Mouse (Mus musculus) lung, adult 18-20 months (tissue): ENCODE measurements around the gene Efcc1.

Experiments
- DNase-seq, 2 experiments: peaks; one replicate each; pipeline ENCODE4 v3.0.0; 2022; ENCODE audit warnings: mixed read lengths in 2 of 2

The Efcc1 gene

DNA sequence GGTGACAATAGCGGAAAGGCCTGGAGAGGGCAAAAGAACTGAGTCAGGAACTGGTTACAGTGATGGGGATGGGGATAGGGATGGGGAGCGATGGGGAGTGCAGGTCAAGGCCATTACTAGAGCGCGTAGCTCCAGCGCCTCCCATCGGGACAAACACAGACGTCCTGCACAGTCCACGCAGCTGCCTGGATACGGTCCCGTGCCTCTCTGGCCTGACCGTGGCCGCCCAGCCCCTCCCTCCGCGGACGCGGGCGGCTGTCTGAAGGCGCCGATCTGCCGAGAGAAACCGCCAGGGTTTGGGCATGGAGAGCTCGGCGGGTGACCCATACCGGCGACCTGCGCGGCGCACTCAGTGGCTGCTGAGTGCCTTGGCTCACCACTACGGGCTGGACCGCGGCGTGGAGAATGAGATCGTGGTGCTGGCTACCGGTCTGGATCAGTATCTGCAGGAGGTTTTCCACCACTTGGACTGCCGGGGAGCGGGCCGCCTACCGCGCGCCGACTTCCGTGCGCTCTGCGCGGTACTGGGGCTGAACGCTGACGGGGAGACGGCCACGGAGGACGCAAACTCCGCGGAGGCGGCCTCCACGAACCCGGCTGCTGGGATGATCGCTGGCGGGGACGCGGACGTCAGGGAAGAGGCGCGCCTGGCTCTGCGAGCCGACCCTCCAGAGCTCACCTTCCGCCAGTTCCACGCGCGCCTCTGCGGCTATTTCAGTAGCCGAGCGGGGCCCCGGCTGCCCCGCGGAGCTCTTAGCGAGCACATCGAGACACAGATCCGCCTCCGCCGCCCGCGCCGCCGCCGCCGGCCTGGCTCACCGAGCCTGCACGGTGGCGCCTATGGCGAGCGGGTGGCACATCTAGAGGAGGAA, at the start of gene Efcc1:
Gene Efcc1 (plus strand): TSS at position 279 of the 872 bp plus-strand sequence.
- DNase-seq = peak; percentile 46 to 62

DNA sequence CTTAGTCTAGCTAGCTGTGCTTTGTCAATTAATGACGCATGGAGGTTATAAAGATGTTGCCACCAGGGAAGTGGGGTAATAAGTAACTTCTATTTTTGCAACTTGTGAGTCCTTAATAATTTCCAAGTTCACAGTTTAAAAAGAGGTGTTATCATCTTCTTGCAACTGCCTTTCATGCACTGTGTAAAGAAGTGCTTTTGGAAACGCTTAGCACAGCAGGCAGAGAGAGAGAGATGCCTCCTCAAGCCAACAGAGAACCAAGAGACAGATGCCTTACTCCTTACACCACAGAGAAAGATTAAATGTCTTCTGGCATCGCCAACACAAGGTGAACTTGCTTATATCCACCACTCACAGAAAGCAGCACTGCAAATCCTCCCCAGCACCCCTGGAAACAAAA, 34.7 kb upstream of the Efcc1 start:
- DNase-seq = no peak

DNA sequence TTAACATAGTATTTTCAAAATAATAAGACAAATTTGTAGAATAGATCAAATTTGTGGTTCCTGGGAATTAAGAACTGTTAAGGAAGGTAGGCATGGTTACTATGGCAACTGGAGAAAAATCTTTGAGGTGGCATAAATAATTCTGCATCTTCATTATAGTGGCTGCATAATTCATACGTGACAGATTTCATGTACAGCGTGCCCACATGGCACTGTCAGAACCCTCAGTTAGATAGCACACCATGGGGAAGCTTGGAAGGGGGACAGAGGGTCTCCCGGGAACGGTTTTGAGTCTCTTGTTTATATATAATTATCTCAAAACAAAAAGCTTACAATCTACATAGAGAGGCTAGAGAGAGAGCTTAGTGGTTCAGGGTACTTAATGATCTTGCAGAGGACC, 34.1 kb upstream of the Efcc1 start:
- DNase-seq = no peak

DNA sequence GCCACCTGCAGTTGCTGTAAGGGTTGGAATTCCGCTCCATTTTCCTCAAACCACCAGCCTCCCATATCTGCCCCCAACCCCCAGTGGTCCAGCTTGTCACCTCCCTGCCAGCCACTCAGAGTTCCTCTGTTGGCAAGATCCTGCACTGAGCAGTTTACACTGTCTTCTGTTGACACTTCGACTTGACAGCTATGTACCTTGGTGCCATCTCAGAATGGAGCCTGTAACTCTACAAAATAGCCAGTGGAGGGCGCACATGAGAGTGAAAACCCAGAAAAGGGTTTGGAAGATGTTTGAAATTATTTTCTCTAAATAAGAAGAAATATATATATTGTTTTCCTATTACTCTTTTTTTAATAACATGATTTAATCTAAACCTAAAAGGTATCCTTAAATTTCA, 24.4 kb upstream of the Efcc1 start:
- DNase-seq = no peak

DNA sequence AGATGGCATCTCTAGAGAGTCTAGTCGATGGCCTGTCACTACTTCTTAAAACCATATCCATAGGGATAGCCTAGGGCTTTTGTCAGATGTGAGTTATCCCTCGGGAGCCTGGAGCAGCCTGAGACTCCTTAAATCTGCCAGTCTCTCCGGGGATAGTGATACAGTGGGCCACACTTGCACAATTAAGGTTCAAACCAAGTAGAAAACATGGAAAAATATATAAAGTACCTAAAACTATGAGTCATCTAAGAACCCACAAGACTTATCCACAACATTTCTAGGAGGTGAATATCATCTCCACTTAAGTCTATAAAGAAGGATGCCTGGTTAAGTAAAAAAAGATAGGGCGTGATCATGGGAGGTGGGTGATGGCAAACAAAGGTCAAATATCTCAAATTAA, 18.4 kb upstream of the Efcc1 start:
- no peak for DNase-seq

DNA sequence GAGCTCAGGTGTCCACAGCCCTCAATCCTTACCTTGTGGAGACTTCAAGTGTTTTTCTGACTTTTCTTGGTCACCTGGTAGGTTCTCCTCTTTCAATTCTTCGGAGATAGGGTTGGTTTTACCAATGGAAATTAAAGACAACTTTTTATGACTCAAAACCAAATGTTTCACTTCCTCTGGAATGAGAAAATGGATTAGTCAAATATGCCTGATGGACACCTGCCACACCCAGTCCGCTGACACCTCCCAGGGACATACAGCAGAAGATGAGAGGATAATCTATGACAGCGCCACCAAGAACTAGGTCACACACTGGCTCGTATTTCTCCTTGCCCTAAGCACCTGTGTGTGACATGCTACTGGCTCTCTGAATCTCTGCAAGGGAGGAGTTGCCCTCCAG, 16.6 kb upstream of the Efcc1 start:
- DNase-seq = no peak

DNA sequence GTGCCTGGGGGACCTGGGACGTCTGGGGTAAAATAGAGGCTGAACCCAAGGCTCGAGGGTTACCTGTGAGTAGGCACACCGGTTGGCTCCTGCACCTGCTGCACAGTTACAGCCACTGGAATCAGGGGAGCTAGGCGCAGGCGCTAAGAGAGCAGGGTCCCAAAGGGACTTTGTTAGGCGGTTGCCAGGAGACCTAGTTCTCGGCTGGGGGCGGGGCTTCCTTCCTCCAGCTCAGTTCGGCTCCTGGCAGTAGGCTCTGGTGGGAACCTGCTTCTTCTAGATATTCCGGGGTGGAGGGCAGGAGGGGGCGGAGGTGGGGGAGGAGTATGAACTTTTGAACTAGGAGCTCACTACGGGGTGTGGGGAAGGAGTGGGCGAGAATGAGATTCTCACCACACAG, 8.0 kb upstream of the Efcc1 start:
- peak; percentile 28 to 57 for DNase-seq

DNA sequence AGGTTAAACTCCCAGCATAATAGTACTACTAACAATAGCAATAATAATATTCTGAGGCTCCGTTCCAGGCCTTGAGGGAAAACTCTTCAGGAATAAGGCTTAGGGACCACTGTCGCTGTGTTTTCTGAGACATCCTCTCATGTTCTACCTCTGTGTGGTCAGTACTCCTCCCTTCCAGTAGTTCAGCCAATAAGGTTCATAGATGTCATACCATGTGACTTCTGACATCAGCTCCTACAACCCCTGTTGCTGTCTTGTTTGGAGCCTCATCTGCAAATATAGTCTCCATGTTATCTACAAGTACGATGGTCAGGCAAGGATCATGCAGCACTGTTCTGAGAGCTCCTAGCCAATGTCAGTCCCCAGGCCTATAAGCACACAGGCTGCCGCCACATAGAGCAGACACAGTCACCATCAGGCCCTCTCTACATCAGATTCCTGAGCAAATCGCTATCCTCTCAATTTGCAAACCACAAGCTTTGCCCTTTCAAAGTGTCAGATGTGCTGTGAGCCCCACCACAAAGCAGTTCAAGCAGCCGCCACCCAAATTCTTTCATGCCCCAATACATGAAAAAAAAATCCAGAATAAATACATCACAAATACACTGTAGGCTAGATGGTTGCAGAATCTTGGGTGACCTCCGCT, 5.3 kb upstream of the Efcc1 start:
- no peak for DNase-seq

DNA sequence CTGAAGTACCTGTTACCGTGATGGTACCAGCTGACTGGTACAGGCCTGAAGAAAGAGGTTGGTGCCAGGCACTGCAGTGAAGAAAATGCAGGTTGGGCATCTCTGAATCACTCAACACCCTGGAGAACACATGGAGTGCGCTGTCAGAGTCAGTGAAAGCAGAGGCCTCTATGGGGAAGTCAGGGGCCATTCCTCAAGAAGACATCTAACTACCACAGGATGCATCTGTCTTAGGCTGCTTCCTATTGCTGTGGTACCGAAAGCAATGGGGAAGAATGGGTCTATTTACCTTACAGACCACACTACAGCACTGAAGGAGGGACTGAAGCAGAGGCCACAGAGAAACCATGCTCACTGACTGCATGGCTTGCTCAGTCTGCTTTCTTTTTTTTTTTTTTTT, 2.6 kb upstream of the Efcc1 start:
- no peak for DNase-seq

DNA sequence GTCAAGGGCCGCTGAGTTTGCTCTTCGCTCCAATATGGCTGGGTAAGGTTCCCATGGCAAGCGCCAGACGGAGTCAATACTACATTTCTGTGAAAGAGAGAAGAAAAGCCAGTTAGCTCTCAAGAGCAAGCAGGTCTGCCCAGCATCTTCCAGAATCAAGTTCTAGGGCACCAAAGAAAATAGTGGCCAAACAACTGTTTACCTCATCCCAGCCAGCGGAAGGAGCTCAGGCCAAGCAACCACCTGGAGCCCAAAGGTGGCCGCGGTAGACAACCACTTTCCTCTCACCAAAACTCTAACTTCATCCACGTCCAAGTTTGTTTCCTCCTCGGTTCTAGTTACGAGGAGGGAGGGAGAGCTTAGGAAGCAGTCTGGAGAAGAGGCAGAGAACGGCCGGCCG, 528 bp upstream of the Efcc1 start:
- DNase-seq = no peak

DNA sequence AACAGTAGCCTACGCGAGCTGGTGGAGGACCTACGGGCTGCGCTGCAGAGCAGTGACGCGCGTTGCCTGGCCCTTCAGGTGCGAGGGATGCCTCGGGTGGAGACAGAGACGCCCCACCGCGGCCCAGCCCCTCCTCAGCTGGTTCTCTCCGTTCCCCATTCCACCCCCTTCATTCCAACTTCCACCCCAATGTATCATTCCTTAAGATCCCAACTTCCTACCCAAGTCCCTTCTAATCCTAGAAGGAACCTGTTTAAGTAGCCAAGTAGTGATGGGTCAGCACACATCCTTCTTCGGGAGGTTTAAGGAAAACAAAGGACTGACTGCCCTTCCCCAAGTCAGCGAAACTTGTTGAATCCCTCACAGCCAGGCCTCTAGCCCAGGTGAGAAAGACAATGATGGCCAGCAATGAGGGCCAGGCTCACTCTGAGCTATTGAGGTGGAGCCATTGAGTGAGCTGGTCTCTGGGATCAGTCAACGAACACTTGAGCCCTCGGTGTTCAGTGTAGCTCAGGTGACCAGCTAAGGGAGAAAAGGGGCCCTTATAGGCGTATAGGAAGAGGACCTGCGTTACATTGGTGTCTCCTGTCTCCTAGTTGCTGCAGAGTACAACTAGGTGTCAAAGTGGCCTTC, 910 bp downstream of the Efcc1 start:
- DNase-seq = no peak

DNA sequence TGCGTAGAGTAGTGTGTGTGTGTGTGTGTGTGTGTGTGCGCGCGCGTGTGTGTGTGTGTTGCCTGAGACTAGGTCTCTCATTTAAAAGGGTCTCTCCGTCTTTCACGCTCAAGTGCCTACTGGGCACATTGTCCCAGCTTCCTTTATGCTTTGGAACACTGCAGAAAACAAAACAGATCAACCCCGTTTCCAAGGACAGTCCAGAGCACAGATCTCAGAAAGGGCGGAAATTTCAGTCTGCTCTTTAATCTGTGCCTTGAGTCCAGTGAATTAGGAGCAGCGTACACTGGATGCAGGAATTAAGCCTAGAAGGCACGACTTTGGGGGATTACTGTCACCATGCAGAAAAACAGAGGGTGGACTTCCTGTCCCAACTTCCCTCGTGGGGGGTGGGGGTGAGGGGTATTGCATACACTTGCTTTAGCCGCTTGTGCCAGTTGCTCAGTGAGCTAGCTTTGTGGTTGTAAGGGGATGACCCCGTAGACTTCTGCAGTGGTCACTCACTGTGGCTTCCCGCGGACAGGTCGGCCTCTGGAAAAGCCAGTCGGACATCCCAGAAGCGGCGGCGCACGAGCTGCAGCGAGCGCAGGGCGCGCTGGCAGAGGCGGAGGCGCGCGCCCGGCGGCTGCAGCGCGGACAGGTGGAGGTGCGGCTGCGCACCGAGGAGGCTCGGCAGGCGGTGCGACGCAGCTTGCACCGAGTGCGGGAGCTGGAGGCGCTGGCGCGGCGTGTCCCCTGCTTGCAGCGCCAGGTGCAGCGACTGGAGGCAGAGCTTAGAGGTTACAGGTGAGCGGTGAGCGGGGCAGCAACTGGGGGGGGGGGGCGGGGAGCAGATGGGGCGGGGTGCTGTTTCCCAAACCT, 1.7 kb downstream of the Efcc1 start:
- no peak for DNase-seq

DNA sequence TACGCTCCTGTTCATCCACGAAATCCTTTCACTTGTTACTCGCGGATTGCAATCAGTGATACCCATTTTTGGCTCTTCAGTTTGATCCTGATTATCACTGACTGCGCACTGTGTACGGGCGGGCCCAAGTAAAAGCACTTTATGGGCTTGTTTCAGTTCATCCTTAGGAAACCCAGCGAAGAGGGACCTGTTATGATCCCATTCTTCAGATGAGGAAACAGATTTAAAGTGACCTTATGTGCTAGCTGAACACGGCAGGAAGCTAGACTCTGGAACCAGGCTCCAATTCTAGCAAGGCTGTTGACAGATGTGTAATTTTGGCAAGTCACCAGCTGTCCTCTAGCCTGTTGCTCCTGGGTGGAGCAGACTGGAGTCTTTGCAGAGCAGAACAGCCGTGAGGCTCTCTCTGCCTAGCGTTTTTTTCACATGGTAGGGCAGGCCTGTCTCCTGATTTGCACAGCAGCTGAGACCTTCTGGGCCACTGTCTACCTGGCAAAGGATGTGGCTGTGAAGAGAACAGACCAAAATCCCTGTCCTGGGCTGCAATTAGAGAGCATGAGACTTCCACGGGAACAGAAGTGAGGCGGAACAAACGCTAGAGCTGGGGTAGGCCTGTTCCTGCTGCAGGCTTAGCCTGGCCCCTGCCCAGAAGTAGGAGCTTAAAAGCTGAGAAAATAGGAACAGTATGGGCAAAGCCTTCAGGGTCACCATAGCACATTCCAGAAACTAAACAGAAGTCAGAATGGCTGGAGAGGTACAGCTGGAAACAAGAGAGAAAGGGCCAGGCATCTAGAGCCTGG, 2.7 kb downstream of the Efcc1 start:
- peak in 1 of 2 experiments; percentile 47 for DNase-seq

DNA sequence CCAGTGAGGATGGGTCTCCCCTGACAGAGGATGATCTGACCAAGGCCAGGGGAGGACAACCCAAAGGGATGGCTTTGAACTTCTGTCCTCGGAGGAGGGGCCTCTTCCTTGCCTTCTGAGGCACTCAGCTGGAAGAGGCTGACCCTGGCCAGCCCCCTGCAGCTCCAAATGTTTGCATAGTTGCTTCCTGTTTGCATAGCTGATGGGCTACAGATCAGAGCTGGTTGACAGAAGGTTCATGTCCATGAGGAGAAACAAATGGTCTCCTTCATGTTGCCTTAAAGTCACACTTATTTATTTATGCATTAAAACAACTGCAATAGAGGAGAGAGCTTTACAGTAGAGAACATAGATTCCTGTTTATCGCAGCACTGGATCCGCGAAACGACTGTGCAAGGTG, 3.5 kb downstream of the Efcc1 start:
- DNase-seq = peak; percentile 17 to 27

DNA sequence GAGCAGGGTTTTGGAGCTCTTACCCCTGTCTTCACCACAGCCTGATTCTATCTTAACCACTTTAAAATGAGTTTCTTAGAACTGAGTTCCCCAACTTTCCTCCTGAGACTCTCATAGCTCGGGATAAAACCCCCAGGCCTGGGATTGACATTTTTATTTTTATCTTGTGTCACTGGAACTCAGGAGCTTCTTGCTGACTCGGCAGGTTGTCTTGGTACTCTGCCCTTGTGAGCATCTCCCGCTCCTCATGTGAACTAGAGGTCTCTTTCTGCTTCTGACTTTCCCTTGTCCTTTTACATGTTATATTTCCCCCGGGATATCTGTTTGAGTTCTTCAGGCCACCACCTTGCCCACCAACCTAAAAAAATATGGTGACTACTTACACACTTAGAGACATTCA, 6.3 kb downstream of the Efcc1 start:
- no peak for DNase-seq

DNA sequence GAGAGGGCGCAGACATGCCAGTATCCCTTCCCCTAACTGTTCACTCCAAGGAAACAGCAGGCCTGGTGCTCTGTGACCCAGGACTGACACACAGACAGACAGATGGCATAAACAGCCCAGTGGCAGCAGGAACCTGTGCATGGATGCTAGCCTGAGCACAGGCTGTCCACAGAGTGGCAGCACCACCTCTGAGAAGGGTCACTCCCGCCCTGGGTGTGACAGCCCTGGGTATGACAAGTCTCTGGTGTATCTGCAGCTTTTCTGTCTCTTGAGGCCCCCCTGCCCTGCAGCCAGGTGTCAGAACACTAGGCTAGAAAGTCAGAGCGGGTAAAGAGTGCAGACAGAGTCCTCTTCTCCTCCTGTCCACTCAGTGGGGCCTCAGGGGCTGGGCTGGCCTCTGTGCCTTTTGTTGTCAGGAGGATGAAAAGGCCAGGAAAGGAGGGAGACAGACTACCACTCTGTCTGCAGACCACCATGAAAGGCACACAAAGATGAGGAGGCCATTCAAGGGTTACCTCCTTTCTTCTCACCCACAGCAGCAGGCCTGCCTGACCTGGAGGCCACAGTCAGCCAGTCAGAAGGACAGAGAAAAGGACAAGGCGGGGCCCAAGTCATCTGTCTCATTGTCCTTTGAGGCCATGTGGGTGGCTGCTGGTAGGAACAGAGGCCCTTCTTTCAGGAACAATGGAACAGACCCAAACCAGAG, 7.4 kb downstream of the Efcc1 start:
- DNase-seq = no peak

DNA sequence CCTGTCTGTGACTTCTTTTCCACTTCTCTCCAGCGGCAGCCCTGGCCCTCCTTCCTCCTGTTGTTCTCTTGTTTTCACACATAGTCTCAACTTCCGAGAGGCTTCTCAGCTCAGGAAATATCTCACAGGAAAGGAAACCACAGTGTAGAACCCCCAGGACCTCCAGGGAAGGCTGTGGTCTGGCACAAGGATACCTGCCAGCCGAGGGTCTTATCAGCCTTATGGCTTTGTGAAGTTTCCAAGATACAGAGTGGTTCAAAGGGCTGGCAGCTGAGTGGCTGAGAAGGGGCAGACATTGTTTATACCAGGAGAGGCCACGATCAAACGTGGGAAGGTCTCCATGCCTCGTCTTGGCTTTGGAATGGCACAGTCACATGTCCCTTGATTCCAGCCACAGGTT, 9.2 kb downstream of the Efcc1 start:
- no peak for DNase-seq

DNA sequence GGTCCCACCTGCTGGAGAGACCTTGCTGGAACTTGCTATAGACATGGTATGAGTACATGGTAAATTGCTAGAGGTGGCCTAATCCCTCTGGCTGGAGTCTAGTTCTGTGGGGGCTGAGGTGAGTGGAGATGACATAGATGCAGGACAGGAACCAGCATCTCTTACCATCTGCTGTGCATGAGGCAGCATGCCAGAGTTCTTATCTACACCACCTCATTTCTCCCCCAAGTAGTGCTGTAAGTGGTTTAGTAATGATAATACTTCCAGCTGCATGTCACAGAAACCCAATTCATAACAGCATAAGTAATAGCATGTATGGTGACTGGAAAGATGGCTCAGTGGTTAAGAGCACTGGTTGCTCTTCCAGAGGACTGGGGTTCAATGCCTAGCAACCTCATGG, 9.8 kb downstream of the Efcc1 start:
- no peak for DNase-seq

DNA sequence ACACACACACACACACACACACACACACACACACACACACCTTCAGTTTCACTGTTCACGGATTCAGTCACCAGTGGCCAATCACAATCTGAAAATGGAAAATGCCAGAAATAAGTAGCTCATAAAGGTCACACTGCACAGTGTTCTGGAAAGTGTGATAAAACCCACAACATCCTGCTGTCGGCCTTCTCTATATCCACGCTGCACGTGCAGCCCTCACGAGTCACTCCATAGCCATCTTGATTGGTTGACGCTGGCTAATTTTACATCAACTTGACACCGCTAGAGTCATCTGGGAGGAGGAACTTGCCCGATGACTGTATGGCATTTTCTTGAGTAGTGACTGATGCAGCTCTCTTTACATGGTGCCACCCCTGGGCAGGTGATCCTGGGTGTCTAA, 11.3 kb downstream of the Efcc1 start:
- DNase-seq = no peak

DNA sequence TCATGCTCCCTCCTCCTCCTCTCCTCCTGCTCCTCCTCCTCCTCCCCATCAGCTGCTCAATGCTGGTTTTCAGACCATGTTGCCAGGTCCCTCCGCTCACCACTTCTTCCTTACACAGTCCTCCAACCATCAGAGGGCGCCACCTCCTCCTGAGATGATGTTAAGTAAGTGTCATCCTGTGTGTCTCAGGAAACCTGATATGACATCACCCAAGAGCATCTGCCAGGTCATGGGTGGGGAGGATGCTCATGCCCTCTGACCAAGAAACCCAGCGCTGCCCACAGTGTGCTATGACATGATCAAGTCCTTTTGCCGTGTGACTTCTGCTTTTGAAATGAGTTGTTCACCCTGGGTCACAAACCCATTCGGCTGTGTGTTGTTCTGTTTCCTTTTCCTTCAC, 12.1 kb downstream of the Efcc1 start:
- peak; percentile 42 to 48 for DNase-seq

DNA sequence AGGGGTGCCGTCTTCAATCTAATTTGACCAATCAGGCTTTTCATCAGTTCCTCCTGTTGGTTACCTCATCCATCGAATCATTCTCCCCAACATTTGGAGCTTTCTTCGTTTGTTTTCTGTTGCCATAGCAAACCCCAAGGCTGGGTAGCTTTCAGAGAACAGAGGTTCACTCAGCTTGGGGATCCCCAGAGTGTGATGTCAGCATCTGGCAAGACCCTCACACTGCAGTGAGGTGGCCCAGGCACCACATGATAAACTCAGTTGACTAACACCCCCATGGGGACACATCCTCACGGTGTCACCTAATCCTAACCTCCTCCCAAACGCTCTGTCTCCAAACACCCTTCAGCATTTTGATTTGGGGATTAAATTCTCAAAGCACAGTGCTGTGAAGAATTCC, 12.6 kb downstream of the Efcc1 start:
- DNase-seq = no peak

DNA sequence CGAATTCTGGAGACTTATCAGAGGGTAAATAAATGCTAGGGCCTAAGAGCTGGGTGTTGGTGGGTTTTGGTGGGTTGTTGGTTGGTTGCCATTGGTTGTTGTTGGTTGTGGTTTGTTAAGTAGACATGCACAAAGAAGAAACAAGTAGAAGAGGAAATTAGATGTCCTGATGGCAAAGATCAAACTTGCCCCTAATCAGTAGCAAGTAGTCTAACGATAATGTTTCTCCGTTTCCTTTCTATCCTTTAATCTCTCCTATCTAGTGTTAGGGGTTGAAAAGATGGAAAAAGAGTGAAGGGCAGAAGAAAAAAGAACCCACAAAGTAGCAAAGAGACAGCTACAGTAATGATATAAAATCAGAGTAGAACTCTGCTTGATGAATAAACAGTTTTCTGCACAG, 14.0 kb downstream of the Efcc1 start:
- no peak for DNase-seq
